Mouse (Mus musculus) frontal cortex, postnatal 14 days (tissue): ENCODE results near the gene Ptpn3.
"Not testable (repeated sequence)": the region's sequence is repeated elsewhere in the genome, so short reads cannot be mapped to it uniquely, and the experiment has no call there.

Experiments
- DNase-seq, 2 experiments: peaks; one replicate each; pipeline ENCODE4 v3.0.0; 2022; ENCODE audit warnings: low spot score in 2 of 2

Gene Ptpn3

DNA sequence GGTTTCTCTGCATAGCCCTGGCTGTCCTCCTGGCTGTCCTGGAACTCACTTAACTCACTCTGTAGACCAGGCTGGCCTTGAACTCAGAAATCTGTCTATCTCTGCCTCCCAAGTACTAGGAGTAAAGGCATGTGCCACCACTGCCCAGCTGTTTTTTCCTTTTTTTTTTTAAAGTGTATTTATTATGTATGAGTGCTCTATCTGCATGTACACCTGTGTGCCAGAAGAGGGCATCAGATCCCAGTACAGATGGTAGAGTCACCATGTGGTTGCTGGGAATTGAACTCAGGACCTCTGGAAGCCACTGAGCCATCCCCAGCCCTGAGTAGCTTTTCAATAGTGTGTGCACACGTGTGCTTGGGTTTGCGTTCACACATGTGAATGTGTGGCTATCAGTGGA lies 76.9 kb downstream of the Ptpn3 start:
- DNase-seq: no peak

DNA sequence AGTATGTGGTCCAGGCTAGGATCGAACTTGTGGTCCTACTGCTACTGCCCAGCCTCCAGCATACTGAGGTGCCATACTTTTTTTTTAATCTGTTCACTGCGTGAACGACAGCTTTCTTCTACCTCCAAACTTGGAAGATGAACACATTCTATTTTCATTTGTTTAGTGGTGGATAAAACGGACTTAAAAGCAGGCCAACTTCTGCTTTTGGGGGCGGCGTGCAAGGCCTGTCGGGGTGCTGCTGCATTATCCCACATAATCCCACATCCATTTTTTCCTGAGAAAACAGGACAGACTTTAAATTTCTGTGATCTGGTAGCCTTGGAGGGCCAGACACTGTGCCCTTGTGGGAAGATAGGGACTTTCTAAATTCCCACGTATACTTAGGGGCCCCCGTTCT lies 83.9 kb downstream of the Ptpn3 start:
- DNase-seq: no peak

DNA sequence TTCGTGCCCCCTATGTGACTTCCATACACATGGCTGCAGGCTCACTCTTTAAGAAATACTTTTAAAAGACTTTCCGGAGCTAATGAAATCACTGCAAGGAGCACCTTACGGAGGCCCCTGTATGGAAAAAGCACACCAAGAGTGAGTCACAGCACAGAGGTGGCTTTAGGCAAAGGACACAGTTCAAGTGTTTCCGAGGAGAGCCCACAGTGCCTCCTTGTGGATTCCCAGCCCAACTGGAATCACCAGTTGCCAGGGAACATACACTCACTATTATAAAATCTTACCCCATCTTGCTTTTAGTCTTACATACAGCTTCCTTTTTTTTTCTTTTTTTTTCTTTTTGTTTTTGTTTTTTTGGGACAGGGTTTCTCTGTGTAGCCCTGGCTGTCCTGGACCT lies 85.1 kb downstream of the Ptpn3 start:
- DNase-seq: no peak

DNA sequence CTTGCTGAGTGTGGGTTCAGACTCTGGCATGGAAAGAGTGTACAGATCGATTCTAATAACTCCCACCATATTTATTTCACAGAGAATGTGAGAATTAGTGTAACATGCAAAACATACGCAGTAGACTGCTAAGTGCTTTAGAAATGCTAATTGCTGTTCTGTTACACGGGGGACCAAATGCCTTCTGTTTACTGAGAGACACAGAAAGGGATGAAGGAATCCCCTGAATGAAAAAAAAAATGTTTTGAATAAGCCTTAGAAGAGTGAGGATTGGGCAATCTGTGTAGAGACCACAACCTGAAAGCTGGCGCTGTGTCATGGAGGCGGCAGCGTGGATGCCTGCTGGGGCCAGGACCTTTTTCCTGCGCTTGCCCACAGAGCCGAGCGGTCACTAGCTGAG lies 86.8 kb downstream of the Ptpn3 start:
- DNase-seq: no peak

DNA sequence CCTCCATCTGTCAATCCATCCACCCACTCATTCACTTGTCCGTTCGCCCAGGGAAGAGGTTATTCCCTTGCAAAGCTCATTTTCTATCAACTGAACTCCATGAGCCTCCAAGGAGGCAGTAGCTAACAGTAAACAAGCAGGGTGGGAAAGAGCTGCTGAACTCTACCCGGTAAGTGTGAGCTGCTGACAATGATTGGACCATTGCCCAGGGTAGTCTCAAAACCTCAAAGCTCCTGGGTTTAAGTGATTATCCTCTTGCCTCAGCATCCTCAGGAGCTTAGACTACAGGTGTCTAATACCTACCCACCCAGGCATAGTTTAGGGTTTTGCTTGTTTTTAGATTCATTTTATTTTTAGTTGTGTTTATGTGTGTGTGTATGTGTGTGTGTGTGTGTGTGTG lies 87.5 kb downstream of the Ptpn3 start:
- DNase-seq: no peak

DNA sequence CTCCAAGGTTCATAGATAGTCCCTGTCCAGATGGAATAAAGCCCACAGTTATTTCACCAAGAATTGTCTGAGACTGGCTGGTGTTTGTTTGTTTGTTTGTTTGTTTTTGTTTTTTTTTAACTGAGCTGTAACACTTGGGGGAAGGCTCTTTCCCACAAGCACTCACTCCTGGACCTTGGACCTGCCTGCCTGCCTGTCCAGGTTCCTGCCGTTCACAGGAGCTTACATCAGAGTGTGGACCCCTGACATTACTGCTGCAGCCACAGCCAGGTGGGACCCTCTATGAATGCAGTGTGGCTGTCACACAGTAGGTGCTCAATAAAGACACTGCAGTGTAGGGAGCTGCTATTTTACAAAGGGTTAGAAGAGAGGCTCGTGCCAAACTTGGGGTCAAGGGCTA lies 89.9 kb downstream of the Ptpn3 start:
- no peak for DNase-seq

DNA sequence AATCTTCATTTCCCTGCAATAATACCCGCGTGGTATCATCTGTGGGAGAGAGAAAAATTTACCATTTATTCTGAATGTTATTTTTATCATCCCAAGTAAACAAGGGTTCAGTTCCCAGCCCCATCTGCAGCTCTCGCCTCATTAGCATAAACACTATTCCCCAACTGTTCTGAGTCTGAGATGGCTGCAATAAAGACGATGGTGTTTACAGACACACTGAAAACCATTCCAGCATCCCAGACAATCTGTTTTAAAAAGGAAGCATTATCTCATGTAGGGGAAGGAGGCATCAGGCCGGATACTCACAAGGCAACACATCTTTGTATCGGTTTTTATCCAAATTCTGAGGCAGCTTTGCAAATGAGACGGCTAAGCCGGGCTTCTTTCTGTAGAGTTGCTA lies 95.7 kb downstream of the Ptpn3 start:
- DNase-seq: no peak

DNA sequence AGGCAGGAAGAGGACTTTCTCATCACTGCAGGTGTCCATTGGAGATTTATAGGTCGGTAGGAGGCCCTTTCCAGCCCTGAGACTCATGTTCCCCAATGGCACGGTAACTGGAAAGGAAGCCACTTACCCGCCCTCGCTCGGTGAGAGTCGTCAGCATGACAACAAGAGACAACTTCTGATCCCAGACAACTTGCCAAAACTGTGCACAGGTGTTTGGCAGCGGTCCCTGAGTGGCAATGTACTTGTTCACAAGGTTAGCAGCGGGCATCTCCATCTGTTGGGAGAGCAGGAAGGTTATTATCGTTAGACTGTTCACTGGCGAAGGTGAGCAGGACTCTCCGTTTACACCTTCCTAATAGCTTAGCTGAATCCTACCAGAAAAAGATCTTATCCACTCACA lies 96.9 kb downstream of the Ptpn3 start:
- DNase-seq: no peak

DNA sequence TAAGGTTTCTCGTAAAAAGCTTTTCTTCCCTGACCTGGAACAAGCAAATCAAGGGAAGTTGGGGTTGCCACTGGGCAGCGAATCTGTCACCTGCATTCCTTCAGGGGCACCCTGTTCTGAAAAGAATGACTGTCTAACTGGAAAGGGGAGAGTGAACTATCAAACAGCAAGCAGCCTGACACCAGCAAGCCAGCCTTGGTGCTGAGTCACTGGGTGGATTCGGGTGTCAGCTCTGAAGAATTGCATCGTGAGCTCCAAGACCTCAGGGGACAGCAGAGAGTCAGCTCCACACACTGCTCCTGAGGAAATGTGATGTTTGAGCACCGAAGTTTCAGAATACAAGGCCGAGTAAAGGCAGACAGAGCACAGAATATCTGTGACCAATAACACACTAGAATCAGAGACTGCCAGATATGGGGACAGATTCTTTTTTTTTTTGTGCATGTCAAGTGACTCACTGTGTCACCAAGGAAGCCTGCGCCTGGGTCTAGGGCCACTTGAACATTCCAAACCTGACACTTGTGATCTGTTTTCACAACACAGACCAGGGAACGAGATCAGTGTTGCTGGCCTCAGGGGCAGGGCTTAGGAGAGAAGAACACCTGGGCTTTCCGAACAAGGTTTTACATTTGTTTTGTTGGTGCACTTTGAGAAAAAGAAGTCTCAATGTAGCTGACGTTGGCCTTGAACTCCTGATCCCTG lies 98.8 kb downstream of the Ptpn3 start:
- DNase-seq: no peak

DNA sequence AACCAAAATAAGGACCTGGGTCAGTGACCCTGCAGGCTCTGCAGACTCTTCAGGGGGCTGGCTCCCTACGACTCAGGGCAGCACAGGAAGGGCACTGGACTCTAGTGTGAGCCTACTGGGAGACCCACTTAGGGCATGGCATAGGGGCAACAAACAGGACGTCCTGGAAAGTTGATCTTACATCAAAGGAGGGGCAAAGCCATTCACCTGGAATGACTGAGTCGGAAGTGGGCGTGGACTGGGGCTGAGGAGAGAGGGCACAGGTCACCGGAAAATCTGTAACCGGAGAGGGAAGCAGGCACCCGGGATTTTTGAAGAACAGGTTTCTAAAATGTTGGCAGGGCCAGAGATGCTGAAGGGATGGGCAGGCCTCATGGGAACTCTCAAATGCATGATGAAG lies 99.5 kb downstream of the Ptpn3 start:
- DNase-seq: no peak

DNA sequence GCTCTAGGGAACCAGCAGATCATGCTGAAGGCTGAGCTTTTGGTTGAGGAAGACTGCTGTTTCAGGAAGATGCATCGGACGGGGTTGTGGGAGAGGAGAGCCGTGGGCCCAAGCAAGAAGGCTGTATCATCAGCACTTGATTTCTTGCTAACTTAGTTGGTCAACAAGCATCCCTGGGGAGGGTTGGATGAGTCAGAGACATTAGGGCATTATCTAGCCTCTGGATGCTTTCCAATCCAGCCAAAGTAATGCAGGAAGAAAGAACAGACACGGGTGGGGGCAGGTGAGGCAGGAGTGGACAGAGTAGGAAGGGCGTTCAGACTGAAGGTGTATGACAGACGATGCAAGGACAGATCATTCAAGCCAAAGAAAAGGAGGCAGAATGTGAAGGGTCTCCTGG lies 101.0 kb downstream of the Ptpn3 start:
- DNase-seq: no peak

DNA sequence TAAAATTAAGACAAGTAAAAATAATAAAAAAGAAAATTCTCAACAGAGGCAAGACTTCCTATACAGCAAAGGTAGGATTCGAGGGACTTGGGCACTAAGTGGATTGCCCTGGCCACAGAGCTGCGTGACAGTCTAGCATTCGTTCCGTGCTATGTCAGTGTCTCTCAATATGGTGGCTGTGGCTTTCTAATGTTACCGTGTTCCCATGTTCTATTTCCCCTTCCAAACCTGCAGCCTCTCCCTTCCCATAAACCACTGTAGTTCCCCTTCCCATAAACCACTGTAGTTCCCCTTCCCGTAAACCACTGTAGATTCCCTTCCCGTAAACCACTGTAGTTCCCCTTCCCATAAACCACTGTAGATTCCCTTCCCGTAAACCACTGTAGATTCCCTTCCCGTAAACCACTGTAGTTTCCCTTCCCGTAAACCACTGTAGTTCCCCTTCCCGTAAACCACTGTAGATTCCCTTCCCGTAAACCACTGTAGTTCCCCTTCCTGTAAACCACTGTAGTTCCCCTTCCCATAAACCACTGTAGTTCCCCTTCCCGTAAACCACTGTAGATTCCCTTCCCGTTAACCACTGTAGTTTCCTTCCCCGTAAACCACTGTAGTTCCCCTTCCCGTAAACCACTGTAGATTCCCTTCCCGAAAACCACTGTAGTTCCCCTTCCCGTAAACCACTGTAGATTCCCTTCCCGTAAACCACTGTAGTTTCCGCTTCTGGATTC lies 102.8 kb downstream of the Ptpn3 start:
- DNase-seq: not testable (repeated sequence)

DNA sequence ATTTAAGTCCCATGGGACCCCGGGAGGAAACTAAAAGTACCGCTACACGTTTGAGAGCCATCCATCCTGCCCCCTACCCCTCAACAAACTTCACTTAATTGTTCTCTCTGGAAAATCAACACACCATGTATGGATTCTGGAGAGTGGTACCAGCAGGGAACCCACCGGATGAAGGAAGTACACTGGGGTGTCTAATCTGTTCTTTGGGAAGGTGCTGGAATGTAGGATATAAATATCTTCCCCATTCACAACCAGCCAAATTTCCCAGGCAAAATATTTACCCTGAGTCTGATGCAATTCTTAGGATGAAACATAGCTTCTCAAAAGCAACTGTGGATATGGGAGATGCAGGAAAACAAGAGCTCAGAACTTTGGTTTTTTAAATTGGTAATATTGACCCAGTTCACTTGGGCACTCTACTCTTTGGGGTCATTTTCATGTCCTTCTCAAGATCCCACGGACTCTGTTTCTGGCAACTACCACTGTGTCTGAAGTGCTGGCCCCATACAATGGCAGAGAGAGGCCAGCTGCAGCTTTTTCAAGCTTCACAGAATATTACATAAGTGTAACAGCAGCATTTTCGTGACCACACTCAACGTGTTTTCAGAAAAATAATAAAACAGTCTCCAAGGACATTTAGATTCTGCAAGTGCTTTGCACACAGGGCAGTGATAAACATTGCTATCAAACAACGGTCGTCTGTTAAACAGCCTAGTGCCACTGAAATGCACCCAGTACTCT lies 109.9 kb downstream of the Ptpn3 start:
- DNase-seq: no peak

DNA sequence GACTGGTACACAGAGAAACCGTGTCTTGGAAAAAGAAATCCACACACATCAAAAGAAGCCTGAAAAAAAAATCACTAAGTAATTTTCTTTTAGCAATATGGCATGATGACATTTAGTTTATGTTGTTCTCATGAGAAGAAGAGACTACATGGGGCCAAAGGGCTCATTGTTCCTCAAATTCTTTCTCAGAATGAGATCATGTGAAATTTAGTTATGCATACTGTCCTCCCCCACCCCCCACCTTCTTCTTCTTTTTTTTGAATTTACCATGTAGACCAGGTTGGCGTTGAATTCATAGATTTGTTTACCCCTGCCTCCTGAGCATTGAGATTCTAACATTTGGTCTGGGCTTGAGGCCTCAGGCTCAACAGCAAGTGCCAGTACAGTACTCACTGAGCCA lies 111.8 kb downstream of the Ptpn3 start:
- no peak for DNase-seq

DNA sequence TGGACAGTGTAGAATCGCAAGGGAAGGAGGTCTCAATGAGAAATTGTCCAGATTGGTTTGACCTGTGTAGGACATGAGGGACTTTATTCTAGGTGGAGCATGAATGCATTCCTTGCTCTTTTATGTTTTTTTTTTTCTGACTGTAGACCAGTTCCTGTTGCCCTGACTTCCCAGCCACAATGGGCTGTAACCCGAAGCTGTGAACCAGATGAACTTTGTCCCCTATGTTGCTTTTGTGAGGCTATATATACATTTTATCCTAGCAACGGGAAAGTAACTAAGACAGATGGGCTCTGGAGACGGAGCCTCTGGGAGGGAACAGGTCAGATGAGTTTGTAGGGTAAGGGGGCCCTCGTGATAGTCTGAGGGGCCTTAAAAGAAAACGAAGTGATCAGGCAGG lies 115.6 kb downstream of the Ptpn3 start:
- DNase-seq: no peak

DNA sequence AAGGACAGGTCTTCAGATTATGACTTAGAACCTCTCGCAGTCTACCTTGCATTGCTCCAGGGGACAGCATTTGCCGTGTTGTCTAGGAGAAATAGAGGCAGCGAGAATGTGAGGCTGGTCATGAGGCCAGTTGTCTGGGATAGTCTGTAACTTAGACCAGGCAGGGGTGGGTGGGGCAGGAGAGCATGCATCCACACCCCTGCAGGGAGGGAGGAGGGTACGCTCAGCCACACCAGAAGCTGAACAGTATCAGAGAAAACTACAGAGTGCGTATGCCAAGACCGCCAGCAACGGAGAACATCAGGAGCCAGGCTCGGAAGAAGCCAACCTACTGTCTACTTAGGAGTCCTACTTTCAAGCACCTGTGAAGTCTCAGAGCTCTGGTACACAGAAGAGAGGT lies 116.2 kb downstream of the Ptpn3 start:
- DNase-seq: no peak

DNA sequence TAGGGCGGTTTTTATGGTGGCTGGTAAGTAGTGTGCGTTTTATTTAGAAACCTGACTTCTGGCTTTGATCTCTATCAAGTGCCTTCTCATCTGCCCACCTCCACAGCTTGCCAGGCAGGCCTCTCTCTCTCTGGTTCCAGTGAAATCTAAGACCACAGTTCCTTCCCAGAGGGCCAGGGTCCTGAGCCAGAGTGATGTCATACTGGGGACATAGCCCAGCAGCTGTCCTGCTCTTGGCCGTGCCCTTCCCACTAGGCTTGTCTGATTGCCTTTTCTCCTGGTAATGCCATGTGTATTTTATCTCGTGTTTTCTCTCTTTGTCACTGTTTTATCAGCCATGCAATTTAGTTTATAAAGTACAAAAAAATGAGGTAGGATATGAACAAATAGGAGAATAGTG lies 118.1 kb downstream of the Ptpn3 start:
- no peak for DNase-seq

DNA sequence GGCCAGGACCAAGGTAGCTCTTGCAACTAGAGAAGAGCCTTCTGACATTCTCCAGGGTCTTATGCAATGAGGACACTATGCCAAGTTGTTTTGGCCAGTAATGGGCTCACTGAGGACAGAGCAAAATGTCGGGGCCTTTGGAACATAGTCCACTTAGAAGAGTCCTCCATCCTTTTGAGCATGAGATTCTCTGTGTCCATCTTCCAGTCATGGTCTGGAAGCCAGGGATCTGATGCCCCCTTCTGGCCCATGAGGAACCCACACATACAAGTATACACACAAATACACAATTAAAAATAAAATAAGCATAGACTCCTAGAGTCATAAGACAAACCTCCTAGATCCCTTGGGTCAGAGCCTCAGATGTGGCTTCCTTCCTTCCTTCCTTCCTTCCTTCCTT lies 120.1 kb downstream of the Ptpn3 start:
- DNase-seq: no peak

DNA sequence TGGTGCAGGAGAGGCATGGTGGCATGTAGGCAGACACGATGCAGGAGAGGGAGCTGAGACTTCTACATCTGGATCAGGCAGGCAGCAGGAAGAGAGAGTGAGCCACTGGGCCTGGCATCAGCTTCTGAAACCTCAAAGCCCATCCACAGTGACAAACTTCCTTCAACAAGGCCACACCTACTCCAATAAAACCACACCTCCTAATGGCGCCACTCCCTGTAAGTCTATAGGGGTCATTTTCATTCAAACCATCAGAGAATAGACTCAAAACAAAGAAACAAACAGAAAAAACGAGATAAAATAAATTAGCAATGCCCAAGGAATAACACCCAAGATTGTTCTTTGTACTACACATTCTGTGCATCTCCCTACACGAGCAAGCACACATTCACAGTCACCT lies 122.8 kb downstream of the Ptpn3 start:
- no peak for DNase-seq

DNA sequence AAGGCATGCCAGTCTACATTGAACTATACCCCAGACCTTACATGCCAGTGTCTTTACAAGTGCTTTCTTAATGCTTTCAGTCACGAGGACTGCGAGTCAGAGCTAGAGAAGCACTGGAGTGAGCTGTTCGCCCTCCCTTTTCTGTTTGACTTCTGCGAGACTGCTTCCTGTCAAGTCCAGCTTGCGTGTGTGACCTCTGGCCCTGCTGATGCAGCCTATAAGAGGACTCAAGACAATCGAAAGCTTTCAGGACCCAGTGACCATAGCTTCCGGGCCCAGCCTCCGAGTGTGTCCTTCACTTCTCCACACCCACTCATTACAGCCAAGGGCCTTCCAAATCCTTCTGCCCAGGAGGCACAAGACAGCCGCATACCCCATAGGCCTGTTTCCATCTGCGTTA lies 126.3 kb downstream of the Ptpn3 start:
- no peak for DNase-seq

DNA sequence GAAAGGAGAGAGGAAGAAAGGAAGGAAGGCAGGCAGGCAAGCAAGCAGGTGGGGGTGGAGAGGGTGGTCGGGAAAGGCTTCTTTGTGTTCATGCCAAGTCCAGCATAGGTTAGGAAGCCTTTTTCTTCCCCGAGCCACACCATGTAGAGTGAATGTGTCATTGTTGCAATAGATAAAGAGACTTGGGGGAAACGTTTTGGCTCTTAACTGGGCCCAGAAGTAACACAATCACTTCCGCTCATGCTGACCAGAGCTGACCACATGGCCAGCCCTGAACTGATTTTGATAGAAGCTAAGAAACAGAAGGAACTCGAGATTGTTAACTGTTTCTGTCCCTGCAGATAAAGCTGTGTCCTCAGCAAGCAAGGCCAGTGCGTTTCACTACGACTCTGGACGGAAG lies 128.8 kb downstream of the Ptpn3 start:
- DNase-seq: no peak

DNA sequence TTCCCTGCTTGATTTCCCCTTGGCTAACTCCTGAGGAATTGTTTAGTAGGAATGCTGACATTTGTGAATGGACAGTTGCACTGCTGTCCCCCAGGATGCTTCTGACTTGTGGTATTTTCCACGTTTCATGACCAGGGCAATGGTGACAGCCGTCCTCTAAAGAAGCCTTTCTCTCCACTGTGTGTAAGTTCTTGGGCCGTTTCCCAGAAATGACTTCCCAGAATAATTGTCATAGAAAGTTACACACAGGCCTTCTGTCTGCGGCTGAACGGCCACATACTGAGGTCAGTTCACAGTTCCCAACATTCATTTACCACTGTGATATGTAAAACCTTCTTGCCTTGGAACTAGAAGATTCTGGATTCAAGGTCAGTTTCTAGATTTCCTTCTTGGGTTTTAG lies 129.8 kb downstream of the Ptpn3 start:
- DNase-seq: no peak

DNA sequence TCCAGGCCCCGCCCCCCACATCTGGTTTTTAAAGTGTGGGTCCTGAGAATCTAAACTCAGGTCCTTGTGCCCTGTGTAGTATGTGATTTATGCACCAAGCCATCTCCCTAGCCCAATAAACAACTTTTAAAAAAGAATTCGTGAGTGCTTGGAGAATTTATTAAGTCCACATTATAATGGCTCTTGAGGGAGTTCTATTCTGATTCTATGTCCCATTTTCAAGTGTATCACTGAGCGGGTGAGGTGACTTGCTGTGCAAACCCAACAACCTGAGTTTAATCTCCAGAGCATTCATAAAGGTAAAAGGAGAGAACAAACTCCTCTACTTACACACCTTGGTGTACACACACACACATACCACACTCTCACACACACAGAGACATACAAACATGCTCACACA lies 133.0 kb downstream of the Ptpn3 start:
- no peak for DNase-seq
